Mouse (Mus musculus): ENCODE results near the gene C2cd3. TPM values are rescaled to one million over a fixed set of nuclear protein-coding genes. Genes with fewer than 3 reads are reported as not detected.

The C2cd3 gene
- total RNA-seq, 2 experiments from 2014 or later: 20.8 to 21.0 TPM

DNA sequence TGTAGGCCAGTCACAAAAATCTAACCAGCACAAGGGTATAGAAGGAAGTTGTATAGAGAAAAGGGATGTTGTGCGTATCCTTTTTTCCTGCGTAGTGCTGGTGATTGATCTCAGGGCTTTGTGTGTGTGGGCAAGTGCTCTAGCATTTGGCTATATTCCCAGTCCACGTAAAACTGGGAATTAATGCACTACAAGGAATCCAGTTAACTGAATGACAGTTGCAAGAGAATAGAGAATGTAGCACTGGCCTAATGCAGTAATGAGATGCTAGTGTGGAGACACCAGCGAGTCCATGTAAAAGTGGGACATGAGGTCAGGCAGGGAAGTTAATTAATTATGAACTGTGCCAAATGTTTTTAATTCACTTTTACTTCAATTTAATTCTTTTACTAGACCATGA, 30.7 kb downstream of the C2cd3 start:
- no peak for DNase-seq

DNA sequence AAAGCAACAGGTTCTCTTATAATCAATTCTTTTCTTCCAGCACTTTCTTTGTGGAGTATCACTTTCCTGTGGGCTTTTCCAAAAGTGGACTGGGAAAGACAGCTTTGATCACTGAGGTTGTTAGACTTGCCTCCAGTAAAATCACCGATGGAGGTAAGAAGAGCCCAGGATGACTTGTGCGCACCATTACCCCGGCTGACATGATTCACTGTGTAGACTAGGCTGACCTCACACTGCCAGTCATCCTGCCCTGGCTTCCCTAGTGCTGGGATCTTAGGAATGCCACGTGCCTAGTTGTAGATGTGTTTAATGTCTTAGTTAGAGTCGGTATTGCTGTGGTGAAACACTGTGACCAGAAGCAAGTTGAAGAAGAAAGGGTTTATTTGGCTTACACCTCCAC, 35.6 kb downstream of the C2cd3 start:
- no peak for DNase-seq

DNA sequence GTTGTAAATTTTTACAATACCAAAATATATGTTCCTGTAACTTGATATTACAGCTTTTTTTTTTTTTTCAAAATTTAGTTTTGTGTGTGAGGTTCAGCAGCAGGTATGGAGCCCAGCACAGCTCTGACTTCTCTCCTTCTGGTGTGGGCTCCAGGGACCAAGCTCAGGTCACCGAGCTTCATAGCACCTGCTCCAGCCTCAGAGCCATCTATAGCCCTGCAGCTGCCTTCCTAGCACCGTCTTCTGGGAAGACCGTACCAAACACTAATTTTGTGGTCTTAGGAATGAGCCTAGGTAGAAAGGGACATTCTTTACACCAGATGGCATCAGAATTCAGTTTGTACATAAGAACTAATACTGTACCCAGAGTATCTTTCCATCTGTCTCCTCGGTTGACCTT, 36.7 kb downstream of the C2cd3 start:
- no peak for DNase-seq

DNA sequence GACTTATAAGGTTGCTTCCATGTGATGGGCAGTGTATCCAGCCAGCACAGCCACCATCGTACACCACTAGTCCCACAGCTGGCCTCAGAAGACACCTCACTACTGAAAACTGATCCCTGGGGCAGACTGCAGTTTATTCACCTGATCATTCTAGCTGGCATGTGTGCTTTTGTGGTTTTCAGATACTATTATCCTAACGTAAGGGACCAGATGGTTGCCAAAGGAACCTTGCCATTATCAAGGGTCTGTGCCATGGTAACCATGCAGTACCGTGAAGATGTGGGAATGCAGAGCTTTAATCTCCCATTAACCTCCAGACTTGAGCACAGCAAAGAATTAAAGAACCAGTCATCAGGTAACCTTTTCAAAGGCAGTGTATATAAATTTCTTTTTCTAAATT, 53.8 kb downstream of the C2cd3 start:
- no peak for DNase-seq

DNA sequence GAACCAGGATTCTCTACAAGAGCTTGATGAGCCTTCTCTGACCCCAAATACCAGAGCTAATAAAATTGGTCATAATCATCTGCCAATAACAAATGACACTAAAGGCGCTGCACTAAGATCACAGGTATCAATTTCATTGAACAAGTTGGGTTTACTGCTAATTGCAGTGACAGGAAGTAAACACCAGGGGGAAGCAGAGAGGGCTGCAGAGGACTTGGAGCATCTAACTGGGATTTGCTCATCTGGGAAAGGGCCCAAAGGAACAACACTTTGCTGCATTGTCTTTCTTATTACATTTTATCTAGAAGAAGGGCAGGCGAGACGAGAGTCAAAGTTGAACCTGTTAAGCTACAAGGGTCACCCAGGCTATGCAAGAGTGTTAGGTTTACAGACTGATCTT, 57.1 kb downstream of the C2cd3 start:
- peak; percentile 51 to 73 for DNase-seq

DNA sequence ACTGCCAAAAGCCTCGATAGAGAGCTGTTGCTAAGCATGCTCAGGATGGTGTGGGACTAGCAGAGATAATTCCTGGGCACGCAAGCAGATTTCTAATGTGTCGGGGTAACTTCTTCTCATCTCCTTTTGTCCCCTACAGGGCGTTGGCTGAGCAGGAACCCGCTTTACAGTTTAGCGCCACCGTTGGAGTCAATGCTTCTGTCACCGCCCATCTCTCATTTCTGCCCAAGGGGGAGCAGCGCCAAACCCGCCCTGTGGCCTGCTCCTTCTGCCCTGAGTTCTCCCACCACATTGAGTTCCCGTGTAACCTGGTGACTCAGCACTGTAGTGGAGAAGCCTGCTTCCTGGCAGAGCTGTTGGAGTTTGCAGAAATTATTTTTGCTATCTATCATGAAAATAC, 57.9 kb downstream of the C2cd3 start:
- peak; percentile 3 to 11 for DNase-seq

DNA sequence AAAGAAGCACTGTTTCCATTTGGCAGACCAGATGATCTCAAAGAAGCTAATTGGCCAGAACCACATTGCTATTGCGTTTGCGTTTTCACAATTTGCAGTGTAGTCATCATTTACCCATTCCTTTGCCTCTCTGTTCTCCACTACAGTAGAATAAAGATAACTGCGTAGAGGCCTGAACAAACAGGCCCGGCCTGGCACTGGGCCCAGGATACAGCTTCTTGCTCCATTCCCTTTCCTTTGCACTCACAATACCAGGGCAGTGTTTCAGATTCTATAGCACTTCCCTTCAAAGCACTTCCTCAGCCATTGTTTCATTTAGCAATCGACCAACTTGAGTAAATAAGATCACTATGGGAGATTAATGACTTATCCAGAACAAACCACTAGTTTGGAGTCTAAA, 59.1 kb downstream of the C2cd3 start:
- peak; percentile 51 to 54 for DNase-seq

DNA sequence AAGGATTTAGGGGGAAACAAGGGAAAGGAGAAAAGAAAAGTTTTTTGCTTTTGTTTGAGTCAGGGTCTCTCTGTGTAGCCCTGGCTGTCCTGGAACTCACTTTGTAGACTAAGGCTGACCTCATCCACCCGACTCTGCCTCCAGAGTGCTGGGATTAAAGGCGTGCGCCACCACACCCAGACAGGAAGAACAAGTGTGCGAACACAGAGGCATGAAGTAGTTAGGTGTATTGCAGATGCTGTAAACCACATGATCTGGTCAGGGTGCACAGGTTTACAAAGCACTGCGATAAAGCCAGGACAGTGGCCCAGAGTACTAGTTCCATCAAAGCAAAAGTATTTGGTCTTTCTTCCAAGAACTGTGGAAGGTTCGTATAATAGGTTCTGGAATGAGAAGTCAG, 61.3 kb downstream of the C2cd3 start:
- DNase-seq: no peak

DNA sequence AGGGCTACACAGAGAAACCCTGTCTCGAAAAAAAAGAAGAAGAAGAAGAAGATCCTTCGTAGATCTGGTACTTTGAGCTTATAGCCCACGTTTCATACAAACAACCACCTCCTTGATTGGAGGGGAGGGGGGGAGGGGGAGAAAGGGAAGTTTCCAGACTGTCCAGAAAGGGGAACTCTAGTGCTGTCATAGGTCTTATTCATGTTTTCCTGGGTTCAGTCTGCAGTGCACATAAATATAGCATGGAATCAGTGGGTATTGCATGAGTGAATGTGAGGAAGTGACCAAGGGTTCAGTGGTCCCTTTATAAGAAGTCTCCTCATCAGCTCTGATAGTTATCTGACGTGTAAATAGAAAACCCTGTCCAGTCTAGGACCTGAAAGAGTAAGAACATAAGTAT, 71.7 kb downstream of the C2cd3 start:
- no peak for DNase-seq

DNA sequence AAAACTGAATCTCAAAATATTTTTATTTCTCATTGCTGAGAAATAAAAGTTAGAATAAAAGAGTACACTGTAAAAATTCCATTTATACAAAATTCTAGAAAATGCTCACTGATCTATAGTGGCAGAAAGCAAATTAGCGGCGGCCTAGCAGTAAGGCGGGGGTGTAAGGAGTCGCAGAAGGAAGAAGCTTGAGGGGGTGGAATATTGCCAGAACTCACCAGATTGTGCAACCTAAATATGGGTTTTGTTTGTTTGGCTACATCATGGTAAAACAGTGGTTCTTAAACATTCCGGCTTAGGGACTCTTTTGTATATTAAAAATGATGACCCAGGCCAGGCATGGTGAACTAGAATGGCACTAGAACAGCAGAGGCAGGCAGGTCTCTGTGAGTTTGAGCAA, 74.2 kb downstream of the C2cd3 start:
- no peak for DNase-seq

DNA sequence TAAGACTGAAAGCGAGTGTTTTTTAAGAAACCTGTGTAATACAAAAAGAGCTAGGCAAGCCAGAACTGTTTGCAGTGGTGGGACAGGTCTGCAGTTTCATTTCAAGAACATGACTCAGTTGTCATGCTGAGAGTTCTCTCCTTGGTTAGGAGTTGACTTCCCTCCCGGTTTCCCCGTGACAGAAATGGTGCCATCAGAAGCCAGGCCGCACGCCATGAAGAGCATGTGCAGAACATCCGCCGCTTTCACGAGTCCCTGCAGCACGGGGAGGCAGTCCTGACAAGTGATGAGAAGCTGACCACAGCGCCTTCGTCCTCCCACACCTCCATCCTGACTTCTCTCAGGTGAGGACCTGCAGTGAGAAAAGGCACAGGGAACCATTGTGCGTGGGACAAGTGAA, 76.5 kb downstream of the C2cd3 start:
- no peak for DNase-seq

DNA sequence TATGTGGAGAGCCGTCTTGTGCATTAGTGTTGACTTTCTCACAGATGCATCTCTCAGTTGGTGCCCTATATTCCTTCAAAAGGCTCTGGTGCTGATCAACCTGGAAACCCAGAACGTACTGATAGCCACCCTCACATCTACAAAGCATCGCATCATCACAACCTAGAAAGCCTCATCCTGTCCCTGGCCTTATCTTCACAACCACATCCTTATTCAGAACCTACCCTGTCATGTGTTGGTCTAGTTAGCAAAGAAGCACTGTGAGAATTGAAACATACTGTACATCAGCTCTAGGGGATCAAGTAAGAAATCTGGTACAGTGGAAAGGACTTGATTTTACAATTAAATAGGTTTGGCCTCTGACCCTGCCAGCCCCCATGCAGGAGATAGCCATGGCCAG, 77.0 kb downstream of the C2cd3 start:
- DNase-seq: no peak

DNA sequence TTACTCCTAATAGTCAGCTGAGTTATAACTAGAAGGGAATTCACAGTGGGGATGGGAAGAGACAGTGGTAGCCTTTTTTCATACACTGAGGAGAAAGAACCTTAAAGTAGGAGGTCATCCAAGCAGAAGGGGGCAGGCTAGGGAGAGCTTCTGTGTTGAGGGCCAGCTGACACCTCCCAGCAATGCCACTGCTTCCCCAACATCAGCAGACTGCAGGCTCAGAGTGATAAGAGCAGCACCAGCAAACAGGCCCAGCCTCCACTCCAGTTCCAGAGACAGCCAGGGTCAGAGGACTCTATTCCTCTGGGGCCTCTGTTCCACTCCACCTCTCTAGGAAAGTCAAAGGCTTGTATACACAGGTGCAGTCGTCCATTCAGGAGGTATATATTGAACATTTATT, 86.1 kb downstream of the C2cd3 start:
- no peak for DNase-seq

DNA sequence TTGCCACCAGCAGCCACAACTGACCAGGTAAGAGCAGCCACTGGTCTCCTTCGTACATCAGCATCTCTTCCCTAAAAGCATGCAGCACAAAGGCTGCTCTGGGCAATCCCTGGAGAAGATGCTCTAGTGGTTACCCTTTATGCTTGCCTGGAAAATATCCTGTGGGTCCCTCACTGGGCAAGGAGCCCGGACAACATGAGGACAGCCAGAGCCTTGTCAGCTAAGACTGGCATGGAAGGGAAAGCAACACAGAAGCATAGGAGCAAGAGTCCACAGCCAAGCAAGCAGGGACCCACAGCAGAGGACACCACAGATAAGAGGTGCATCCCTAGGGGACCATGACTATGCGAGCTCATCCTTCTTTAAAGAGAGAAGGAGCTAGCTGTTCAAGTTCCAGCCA, 87.8 kb downstream of the C2cd3 start:
- no peak for DNase-seq

DNA sequence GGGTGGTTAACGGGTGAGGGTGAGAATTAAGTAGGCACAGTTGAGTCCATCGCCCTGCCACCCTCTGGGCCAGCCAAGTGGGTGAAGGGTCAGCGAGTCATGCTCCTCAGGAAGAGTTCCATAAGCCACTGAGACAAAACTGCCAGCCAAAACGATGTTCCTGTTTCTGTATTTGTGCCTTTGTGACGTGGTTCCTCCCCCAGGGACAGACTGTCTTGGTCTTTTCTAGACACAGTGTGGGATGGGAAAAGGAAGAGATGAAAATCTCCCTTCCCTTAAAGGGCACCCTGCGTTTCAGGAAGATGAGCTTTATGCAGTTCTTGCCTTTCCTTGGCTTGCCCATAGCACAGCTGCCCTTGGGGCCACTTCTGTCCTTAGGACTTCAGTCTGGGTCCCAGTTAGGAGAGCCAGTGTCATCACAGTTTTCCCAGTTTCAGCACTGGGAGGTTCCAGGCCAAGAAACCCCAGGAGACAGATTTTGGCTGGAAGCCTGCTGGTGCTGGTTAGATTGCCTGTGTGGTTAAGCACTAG, 89.7 kb downstream of the C2cd3 start:
- DNase-seq: peak; percentile 76 to 87

DNA sequence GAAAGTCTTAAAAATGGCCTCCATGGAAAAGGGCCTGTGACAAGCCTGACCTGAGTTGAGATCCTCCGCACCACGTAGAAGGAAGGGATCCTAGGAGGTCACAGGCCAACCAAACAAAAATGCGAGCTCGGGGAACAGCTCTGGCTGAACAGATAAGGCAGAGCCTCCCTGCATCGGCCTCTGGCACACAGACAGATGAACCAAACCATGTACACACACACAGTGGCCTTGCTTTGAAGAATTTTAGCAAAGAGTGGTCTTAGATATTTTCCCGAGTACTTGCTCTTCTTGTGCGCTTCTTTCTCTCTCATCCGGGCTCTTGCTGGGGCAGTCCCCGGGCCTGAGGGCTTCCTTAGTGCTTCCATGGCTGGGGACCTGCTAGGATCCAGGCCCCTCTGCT, 91.2 kb downstream of the C2cd3 start:
- DNase-seq: no peak

DNA sequence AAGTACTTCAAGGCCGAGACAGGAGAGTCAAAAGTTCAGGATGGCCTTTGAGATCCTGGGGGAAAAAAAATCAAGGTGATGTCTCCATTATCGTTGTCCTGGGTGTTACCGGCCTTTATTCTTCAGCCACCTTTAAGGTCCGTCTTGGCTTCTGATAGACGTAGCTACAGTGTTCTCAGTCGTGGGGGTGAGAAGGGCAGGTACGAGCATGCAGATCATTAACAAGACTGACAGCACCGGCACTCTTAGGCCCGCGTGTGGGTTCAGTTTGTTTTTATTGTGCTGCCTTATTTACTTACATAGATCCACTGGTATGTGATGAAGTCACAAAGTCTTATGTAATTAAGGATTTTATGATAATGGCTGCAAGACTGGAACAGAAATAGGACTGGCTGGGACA, 91.7 kb downstream of the C2cd3 start:
- DNase-seq: no peak

DNA sequence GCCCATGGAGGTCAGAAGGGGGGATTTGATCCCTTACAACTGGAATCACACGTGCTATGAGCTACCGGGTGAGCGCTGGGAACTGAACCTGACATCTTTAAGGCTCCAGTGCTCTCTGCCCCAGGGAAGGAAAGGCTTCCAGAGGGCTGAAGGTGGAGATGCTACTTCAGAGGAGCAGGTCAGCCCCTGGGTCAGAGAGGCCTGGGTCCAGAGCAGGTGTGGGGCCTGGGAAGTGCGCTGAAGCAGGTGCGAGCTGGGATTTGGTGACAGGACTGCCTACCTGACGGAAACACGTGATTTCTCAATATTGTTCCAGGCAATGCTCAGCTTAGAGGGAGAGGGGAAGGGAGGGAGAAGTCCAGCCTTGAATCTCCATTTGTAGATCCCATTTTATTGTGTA, 92.2 kb downstream of the C2cd3 start:
- DNase-seq: no peak

DNA sequence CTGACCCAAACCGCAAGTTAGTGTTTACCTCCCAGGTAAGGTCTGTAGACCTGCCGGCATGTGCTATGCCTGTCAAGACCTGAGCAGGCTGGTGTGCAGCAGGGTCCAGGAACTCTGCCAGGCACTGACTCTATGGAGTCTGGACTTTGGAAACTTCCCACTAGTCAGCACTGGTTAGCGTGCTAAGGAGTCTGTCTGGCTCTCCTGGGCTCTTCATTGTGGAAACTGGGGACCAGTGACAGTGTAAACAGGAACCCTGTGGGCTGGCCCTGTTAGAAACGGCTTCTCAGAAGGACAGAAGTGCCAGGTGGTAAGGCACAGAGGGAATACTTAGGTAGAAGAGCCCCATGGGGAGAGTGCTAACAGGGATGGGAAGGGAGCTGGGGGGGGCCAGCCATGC, 93.2 kb downstream of the C2cd3 start:
- no peak for DNase-seq

DNA sequence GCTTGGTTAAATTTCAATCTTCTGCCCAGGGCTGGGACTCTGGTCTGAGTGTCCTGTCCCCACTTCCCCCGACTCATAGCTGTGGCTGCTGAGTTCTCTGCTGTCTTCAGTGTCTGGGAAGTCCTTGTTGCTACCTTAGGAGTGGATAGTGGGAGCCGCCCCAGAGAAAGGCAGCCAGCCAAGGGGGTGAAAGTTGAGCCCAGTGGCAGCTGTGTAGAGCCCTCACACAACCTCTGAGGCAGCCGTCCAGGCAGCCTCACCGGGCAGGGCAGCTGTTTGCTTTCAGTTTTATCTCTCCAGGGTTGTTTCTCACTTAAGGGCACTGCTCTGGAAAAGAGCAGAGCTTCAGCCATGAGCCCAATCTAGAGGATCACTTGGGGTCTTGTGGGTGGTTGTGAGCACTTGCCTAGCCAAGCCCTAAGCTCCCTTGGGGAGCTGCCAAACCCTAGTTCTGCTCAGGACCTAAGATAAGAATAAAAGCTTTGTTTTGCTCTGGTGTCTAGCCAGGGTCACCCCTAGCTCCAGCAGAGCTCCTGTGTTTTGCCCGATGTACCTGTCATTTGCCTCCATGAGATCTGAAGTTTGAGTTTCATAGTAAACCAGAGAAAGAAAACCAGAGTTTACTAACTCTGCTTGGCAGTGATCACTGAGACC, 93.8 kb downstream of the C2cd3 start:
- DNase-seq: peak; percentile 83 to 91

DNA sequence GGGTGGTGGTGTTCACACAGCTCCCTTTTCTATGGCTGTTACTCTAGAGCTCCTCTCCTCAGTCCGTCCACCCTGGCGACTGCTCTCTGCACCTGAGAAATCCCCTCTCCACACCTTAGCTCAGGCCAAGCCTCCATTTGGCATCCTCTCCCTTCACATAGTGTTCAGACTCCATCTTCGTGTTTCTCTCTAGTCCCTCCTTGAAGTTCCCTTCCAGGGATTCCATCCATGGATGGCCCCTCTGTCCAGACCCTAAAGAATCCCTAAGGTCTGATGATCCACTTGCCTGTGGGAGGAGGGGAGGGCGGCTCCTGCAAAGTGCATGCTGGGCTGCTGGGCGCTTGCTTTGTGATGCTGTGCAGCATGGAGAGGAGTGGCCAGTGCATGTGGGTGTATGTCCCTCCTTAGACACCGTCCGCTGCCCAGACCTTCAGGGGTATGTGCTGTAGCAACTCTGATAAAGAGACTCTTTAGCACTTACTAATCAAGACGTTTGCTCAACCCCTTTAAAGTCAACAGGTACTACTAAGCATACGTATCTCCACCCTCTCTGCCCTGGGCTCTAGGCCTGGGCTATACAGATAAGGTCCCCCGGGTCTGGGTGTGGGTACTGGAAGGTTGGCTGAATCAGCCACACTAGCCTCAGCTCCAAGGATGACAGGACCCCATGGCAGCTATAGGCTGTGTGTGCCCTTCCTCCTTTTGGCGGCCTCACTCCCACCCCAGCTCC, 94.9 kb downstream of the C2cd3 start:
- no peak for DNase-seq

DNA sequence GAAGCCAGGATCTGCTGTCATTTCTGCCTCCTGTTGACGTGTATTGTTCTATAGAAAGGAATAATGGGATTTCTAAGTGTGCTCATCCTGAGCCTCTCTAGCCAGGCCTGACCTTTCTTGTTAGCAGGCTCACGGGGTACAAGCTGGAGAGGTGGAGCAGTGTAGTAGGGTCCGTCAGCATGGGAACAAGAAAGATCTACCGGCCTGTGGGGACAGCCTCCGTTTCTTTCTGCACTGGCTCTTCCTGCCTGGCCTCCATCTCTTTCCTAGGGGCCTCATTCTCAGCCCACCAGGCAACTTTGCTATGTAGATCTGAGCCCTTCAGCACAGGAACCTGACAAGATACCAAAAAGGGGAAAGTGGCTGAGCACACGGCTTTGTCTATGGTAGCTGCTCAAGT, 96.7 kb downstream of the C2cd3 start:
- DNase-seq: no peak

DNA sequence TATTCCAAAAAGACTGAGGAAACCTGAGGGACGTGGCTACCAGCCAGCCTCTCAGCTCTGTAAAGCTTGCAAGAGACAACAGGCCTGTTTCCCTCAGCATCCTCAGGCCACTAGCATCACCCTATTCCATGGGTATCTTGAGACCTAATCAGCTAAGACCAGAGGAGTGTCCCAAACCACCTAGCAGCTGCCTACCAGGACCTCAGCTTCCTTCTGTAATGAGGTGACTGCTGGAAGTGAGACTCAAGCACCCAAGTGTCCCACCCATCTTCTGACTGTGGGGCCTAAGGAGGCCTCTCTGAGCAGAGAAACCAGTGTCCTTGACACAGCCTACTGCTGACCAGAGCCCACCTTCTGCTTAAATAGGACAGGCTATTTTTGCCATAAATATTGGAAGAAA, 97.5 kb downstream of the C2cd3 start:
- no peak for DNase-seq

DNA sequence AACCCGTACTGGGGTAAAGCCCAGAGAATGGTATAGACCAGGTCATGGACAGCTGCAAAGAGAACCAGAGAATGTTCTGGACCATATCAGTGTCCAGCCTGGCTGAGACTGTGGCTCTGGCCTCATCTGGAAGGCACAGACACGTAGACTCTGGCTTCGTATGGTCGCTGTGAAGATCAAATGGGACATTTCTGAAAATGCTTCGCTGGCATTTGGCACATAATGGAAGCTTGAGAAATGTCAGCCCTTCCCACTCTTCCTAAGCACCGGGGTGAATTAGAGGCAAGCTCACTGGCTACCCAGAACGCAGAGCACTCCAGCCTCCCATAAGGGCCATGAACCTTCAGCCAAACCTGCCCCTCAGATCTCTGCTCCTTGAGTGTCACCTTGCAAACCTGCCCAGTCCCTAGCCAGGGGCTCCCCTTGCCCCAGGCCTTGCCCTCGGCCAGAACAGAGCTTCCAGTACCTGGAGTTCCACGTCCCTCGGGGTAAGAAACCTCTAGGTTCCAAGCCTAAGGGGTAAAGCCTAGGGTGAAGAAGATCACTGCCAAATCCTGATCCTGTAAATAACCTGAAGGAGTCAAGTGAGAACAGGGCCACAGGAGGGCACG, 98.9 kb downstream of the C2cd3 start:
- DNase-seq: no peak

Data from adrenal gland, postnatal 36 days (tissue).